Mouse (Mus musculus) erythroblast, embryonic 14.5 days (primary cell): ENCODE measurements around the gene Olfr616.

Experiments
- GATA1 ChIP-seq: IDR thresholded peaks from 2 replicates; pipeline ENCODE4 v1.6.1; 2012; ENCODE audit warnings: low read length, inconsistent platforms, mixed read lengths
- TAL1 ChIP-seq: IDR thresholded peaks from 3 replicates; pipeline ENCODE4 v1.6.1; 2012; ENCODE audit warnings: low read length, inconsistent platforms, mixed read lengths

DNA sequence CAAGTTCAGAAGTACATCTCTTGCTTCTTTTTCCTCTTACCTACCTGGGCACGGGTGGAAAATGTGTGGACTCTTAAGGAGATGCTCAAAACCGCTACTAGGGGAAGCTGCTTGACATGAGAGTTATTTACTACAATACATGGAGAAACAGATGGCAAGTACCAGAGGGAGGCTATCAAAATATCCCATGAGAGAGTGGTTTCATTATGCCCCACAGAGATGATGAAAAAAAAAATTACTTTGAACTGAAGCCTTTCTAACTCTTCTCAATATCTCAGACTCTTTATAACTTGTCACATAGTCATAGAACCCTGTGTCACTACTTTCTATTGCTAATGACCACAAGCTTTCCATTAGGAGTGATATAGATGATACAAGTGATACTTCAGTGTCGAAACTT lies at the start of gene Olfr616:
- TF ChIP-seq GATA1 (no peak), TAL1 (no peak)
